Mouse (Mus musculus): ENCODE data around the gene Frmd4a. TPM values are rescaled to one million over a fixed set of nuclear protein-coding genes. Genes with fewer than 3 reads are reported as not detected.
A peak's percentile ranks its signal among the peaks of the same experiment; 100 is the strongest.
"Not testable (repeated sequence)": the region's sequence is repeated elsewhere in the genome, so short reads cannot be mapped to it uniquely, and the experiment has no call there.

Gene Frmd4a
- polyA plus RNA-seq, 1 experiment from 2014 or later: 51.5 TPM

DNA sequence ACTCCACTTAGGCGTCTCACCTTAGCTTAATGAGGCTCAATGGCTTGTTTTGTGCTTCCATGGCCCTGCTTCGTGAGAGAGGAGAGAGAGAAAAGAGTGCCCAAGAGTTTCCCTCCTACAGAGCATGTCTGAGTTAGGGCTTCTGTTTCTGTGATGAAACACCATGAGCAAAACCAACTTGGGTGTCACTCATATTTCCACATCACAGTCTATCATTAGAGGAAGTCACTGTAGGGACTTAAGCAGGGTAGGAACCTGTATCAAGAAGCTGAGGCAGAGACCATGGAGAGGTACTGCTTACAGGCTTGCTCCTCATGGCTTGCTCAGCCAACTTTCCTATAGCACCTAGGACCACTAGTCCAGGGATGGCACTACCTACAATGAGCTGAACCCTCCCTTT lies 238.7 kb downstream of the Frmd4a start:
- Histone ChIP-seq H3K4me2 (no peak overlapping the region), H3K27ac (replicated peaks) (no peak overlapping the region), H3K9ac (replicated peaks) (no peak overlapping the region), H3K4me3 (replicated peaks) (no peak overlapping the region), H3K36me3 (no peaks in the 10 kb centered on the region), H3K27me3 (replicated peaks) (no peaks in the 10 kb centered on the region), H3K9me3 (replicated peaks) (no peaks in the 10 kb centered on the region), H3K4me1 (peaks cover 24% of the 10 kb centered on the region)
- 92% methylated on average over 2 of the region's 2 CpGs for WGBS
- no peak for ATAC-seq (ENCODE audit: low FRiP score)

DNA sequence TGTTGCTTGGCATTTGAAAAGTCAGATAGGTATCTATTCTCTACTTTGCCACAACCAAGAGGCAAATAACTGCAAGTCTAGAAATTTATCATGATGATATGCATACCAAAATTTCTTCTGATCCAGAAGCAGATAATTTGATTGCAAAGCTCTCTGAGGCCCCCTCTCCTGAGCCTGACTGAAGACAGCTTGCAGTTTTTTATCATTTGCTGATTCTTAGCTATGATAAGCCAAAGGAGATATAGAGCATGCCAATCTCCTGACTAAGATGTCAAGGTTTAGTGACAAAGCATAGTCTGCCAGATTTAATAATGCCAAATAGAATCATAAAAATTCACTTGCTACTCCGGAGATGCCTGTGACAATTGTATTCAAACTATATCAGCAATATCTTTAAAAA lies 240.1 kb downstream of the Frmd4a start:
- Histone ChIP-seq H3K9ac (replicated peaks) (no peak overlapping the region), H3K4me2 (no peak overlapping the region), H3K4me3 (replicated peaks) (no peak overlapping the region), H3K4me1 (peaks cover 16% of the 10 kb centered on the region), H3K36me3 (no peaks in the 10 kb centered on the region), H3K27ac (replicated peaks) (no peak overlapping the region), H3K27me3 (replicated peaks) (no peaks in the 10 kb centered on the region), H3K9me3 (replicated peaks) (no peaks in the 10 kb centered on the region)
- ATAC-seq (ENCODE audit: low FRiP score): no peak
- WGBS: 90% methylated on average over 1 of the region's 1 CpGs

DNA sequence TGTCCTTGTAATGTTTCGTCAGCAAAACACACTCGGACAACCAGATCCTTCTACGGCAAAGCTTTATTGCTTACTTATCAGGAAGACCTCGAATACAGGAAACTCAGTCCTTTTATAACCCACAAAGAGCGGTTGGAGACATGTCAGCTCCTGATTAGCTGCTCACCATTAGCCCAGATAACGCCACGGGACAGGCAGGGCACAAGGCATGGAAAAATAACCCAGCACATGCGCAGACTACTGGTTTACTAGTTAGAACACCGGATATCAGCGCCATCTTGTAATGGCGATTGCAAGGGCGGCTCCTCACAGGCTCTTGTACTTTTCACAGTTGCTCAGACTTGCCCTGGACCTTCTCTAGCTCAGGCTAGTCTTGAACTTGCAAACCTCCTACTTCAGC lies 241.3 kb downstream of the Frmd4a start:
- not testable (repeated sequence) for H3K27me3 ChIP-seq (replicated peaks); H3K9ac ChIP-seq (replicated peaks); ATAC-seq (ENCODE audit: low FRiP score); H3K9me3 ChIP-seq (replicated peaks); H3K4me3 ChIP-seq (replicated peaks); H3K4me2 ChIP-seq; H3K36me3 ChIP-seq; H3K27ac ChIP-seq (replicated peaks); H3K4me1 ChIP-seq
- 95% methylated on average over 12 of the region's 12 CpGs for WGBS

DNA sequence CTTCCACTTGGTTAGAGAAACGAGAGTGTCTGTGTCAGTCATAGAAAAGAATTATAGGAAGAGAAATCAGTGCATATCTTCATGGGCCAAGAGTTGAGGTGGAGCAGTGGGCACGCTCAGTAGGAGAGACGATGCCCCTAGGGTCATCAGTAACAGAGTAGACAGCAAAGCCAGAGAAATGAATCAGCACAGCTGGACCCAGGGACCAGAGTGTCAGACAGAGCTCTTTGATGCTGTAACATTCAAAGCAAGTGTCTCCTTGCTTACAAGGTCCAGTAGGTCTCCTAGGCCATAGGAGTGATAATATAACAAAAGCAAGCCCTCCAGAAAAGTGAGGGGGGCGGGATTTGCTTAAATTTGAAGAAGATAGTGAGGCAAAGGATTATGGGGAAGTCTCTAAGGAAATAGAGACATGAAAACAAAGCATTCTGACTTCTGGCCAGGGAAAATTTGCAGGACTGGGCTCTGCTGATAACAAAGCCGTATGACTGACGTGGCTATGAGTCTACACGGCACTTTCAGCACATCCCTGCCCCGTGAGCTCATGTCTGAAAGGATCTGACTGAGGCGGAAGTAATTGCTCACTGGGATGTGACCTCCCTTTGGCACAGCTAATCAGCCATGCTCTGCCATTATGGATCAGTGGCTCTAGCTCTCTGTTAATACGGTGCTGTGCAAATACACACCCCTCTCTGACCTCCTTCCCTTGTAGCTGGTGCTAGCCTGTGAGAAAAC lies 243.0 kb downstream of the Frmd4a start:
- Histone ChIP-seq H3K4me2 (no peak overlapping the region), H3K9me3 (replicated peaks) (no peaks in the 10 kb centered on the region), H3K27ac (replicated peaks) (no peak overlapping the region), H3K4me1 (0 out of 2 replicates have a peak, but pooled peaks cover 4% of the 10 kb centered on the region), H3K9ac (replicated peaks) (no peak overlapping the region), H3K27me3 (replicated peaks) (no peaks in the 10 kb centered on the region), H3K4me3 (replicated peaks) (no peak overlapping the region), H3K36me3 (no peaks in the 10 kb centered on the region)
- 28% methylated on average over 10 of the region's 10 CpGs for WGBS
- no peak for ATAC-seq (ENCODE audit: low FRiP score)

DNA sequence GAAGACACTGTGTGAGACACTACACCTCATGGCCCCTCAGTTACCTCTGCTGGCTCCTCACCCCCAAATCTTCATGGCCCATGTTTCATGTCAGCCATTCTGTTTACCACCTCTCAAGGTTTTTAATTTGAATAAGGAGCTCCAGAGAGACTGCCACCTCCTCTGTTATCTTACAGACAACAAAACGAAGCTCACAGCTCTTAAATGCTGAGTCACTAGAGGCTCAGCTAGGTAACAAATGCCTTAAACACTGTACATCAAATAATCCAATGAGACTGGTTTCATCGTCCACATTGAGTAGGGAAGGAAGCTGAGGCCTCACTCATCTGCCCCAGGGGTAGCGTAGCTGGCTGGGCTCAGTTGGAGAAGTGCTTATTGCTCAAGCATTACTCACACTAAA lies 245.2 kb downstream of the Frmd4a start:
- ATAC-seq (ENCODE audit: low FRiP score): no peak
- Histone ChIP-seq H3K36me3 (no peaks in the 10 kb centered on the region), H3K9me3 (replicated peaks) (no peaks in the 10 kb centered on the region), H3K4me3 (replicated peaks) (no peak overlapping the region), H3K4me2 (no peak overlapping the region), H3K27ac (replicated peaks) (no peak overlapping the region), H3K27me3 (replicated peaks) (no peaks in the 10 kb centered on the region), H3K9ac (replicated peaks) (no peak overlapping the region), H3K4me1 (0 out of 2 replicates have a peak, but pooled peaks cover 4% of the 10 kb centered on the region)
- WGBS: 66% methylated on average over 3 of the region's 3 CpGs

- no peak overlapping the region for H3K27ac ChIP-seq (replicated peaks)
- H3K36me3 ChIP-seq: no peaks in the 10 kb centered on the region
- H3K4me3 ChIP-seq (replicated peaks): no peak overlapping the region
- WGBS: 88% methylated on average over 7 of the region's 7 CpGs
- H3K9ac ChIP-seq (replicated peaks): no peak overlapping the region
- no peaks in the 10 kb centered on the region for H3K27me3 ChIP-seq (replicated peaks)
- 0 out of 2 replicates have a peak, but pooled peaks cover 4% of the 10 kb centered on the region for H3K4me1 ChIP-seq
- no peak overlapping the region for H3K4me2 ChIP-seq
- no peak for ATAC-seq (ENCODE audit: low FRiP score)
- H3K9me3 ChIP-seq (replicated peaks): no peaks in the 10 kb centered on the region
Observed at GRCm38 (mm10) chr2:4267377-4267776, 249.9 kb downstream of the Frmd4a start.

- no peak for ATAC-seq (ENCODE audit: low FRiP score)
- Histone ChIP-seq H3K27me3 (replicated peaks) (no peaks in the 10 kb centered on the region), H3K4me1 (peaks cover 11% of the 10 kb centered on the region), H3K27ac (replicated peaks) (no peak overlapping the region), H3K9me3 (replicated peaks) (no peaks in the 10 kb centered on the region), H3K9ac (replicated peaks) (no peak overlapping the region), H3K36me3 (no peaks in the 10 kb centered on the region), H3K4me2 (no peak overlapping the region), H3K4me3 (replicated peaks) (no peak overlapping the region)
- WGBS: 79% methylated on average over 5 of the region's 5 CpGs
Observed at GRCm38 (mm10) chr2:4282777-4283176, 265.3 kb downstream of the Frmd4a start.

DNA sequence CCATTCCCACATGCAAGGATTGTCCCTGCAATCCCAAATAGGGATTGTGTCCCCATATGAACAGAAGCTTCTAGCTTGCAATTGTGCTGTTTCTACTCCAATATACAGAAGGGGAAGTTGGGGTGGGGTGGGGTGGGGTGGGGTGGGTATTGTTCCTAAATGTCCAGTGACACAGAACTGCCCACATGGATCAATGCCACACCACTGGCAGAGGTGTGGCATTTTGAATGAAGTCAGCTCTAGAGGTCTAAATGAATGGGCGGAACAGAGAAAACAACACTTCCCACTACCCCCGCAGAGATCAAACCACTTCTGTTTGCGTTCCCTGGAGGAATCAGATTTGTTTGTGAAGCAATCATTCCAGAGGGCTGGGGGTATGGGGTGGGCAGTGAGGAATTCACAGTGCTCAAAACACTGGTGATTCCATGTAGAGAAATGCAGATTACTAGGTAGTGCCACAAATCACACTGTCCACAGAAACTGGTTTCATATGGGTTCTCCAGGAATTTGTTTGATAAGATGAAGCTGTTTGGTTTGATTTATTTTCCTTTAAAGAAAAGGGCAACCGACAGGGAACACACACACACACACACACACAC lies 268.3 kb downstream of the Frmd4a start:
- Histone ChIP-seq H3K9ac (replicated peaks) (no peak overlapping the region), H3K27me3 (replicated peaks) (no peaks in the 10 kb centered on the region), H3K27ac (replicated peaks) (no peak overlapping the region), H3K4me2 (peak overlapping the region; percentile 17; the same call in 1 of the 2 replicates), H3K9me3 (replicated peaks) (no peaks in the 10 kb centered on the region), H3K4me1 (peaks cover 11% of the 10 kb centered on the region), H3K4me3 (replicated peaks) (no peak overlapping the region), H3K36me3 (no peaks in the 10 kb centered on the region)
- WGBS: 18% methylated on average over 4 of the region's 4 CpGs
- ATAC-seq (ENCODE audit: low FRiP score): no peak

DNA sequence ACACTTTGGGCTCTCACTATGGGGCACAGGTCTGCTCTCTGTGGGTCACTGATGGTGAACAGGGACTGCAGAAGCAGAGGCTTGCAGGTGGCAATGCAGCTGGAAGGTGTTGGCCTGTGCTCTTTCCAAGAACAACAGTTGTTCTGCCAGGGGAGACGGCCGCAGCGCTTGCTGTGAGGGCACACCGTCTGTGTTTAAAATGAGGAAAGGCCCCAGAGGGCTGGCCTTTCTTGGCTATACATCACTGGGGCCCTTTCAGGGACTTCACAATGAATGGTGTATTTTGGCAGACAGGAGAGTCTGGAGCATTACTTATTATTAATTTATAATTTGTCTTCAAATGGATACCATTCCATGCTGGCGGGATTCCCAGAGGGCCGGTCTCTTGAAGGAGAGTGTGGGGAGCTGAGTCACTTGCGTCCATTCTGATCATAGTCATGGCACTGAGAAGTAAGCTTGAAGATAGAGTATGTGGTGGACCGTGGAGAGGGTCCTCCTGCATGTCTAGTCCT lies 268.9 kb downstream of the Frmd4a start:
- Histone ChIP-seq H3K4me2 (peak overlapping the region; percentile 17; the same call in 1 of the 2 replicates), H3K27ac (replicated peaks) (no peak overlapping the region), H3K9me3 (replicated peaks) (no peaks in the 10 kb centered on the region), H3K36me3 (no peaks in the 10 kb centered on the region), H3K4me3 (replicated peaks) (no peak overlapping the region), H3K27me3 (replicated peaks) (no peaks in the 10 kb centered on the region), H3K9ac (replicated peaks) (no peak overlapping the region), H3K4me1 (peaks cover 11% of the 10 kb centered on the region)
- 31% methylated on average over 8 of the region's 8 CpGs for WGBS
- no peak for ATAC-seq (ENCODE audit: low FRiP score)

GRCm38 (mm10) chr2:4290475-4290874 lies 273.0 kb downstream of the Frmd4a start:
- H3K27me3 ChIP-seq (replicated peaks): no peaks in the 10 kb centered on the region
- 94% methylated on average over 2 of the region's 2 CpGs for WGBS
- no peak overlapping the region for H3K4me2 ChIP-seq
- H3K4me1 ChIP-seq: peaks cover 11% of the 10 kb centered on the region
- ATAC-seq (ENCODE audit: low FRiP score): no peak
- H3K4me3 ChIP-seq (replicated peaks): no peak overlapping the region
- H3K9me3 ChIP-seq (replicated peaks): no peaks in the 10 kb centered on the region
- no peaks in the 10 kb centered on the region for H3K36me3 ChIP-seq
- no peak overlapping the region for H3K9ac ChIP-seq (replicated peaks)
- no peak overlapping the region for H3K27ac ChIP-seq (replicated peaks)

GRCm38 (mm10) chr2:4291100-4291499 lies 273.6 kb downstream of the Frmd4a start:
- Histone ChIP-seq H3K9ac (replicated peaks) (no peak overlapping the region), H3K36me3 (no peaks in the 10 kb centered on the region), H3K27me3 (replicated peaks) (no peaks in the 10 kb centered on the region), H3K27ac (replicated peaks) (no peak overlapping the region), H3K9me3 (replicated peaks) (no peaks in the 10 kb centered on the region), H3K4me3 (replicated peaks) (no peak overlapping the region), H3K4me2 (no peak overlapping the region), H3K4me1 (peaks cover 7% of the 10 kb centered on the region)
- ATAC-seq (ENCODE audit: low FRiP score): no peak
- WGBS: 59% methylated on average over 2 of the region's 2 CpGs

DNA sequence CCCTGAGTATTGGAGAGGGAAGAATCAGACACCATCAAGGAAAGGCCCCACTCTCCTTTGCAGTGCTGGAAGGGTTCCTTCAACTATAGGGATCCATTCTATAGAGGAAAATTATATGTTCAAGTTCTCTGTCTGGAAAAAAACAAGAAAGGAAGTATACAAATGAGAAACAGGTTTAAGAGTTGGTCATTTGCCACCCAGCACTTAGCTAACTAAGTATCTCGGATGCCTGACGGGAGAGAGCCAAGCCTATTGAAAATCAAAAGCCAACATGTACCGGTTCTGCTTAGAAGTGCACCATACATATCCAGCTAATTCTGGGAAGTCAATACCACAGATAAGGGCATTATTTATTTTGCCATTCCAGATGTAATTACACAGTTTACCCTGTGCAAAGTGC lies 274.2 kb downstream of the Frmd4a start:
- Histone ChIP-seq H3K9me3 (replicated peaks) (no peaks in the 10 kb centered on the region), H3K4me1 (peaks cover 2% of the 10 kb centered on the region), H3K4me3 (replicated peaks) (no peak overlapping the region), H3K27me3 (replicated peaks) (no peaks in the 10 kb centered on the region), H3K27ac (replicated peaks) (no peak overlapping the region), H3K4me2 (no peak overlapping the region), H3K9ac (replicated peaks) (no peak overlapping the region), H3K36me3 (no peaks in the 10 kb centered on the region)
- no peak for ATAC-seq (ENCODE audit: low FRiP score)
- WGBS: 94% methylated on average over 3 of the region's 3 CpGs
